Mouse (Mus musculus): ENCODE results near the gene Kmt5a. TPM values are rescaled to one million over a fixed set of nuclear protein-coding genes. Genes with fewer than 3 reads are reported as not detected.

Kmt5a gene
- 46.7 TPM for total RNA-seq (2023)

DNA sequence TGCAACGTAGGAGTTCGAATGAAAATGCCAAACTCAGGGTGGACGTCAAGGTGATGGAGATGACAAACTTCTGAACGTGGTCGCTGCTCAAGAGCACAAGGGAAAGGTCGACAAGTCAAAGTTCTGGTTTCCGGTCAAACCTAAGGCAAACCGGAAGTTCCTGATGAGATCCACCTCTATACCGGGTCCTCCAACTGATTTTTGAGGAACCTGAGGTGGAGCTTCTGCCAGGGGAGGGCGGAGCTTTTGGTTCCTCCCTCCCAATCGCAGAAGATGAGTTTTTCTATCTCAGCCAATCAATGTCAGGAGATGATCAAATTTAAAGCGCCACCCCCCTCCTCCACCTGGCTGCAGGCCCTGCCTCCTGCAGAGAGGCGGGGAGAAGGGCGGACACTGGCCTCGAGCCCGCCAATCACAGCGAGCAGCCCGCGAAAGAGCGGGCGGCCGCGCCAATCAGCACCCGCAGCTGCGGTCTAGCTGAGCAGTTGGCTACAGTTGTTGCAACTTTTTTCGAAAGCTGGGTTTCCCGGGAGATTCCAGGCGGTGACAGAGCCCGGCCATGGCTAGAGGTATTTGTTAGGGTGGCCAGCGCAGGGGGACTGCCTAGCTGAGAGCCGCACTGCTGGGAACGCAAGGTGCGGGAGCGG is at the start of gene Kmt5a:
Kmt5a (plus strand) TSS at position 484 of the 647 bp plus-strand sequence.

DNA sequence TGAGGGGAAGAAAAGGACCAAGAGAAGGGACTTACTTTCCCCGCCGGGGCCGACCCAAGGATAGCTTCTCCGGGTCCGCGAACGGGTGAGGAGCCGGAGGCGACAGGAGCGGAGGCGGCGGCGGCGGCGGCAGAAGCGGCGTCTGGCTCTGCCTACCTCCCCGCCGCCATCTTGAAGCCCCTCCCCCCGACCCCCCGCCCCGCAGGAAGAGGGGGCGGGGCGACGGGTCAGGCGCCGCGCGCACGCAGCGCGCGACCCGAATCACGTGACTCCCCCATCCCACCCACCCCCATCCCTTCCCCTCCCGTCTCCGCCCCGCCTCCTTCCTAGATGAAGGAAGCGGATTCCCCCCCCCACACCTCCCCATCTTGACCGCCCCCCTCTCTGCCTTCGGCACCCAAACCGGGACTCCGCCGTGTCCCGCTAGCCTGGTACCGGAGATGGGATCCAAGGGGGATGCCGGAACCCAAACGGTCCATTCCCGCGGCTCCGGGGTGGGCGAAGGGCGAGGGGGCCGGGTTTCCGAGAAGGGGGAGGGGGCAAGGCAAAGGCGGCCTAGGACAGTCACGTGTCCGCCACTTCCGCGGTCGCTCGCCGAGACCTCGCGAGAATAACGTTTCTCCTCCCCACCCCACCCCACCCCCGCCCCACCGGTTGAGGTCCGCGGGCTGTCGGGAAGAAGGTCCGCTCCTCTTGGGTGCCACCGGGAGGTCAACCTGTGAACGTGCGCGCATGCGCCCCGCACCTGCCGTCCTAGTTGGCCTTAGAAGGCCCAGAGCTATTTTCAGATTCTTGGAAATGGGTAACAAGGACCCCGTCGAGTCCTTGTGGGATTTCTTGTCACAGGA is 14.1 kb upstream of the Kmt5a start, which contains the start of gene Sbno1:
Sbno1 (minus strand) TSS at position 590 of the 848 bp plus-strand sequence.

DNA sequence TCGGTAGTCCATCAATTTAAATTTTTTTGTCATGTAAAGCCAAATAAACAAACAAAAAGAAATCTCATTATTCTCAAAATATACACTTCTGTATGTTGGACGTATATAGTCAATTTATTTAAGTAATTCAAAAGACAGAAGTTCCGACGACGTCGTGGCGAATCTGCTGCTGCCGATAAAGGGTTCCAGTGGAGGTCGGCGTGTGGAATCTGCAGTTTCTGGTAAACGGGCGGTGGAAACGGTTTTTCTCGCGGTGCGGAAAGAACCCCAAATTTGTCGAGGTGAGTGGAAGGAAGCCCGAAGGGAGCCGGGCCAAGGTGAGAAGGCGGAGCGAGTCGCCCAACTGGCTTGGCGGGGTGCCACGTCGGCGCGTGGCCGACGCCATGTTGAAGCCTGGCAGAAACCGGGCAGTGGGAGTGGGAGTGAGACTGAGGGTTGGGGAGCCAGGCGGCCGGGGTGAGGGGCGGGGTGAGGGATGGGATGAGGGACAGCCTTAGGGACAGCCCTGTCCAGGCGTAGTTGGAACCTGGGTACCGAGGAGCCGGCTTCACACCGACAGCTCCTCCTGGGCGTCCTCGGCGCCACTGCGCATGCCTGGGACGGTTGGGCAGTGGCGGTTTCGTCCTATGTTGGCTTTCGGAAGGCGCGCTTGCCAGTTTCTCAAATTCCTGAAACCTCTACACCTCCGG is 43.4 kb downstream of the Kmt5a start, which contains the start of gene Snrnp35:
Snrnp35 (plus strand) TSS at position 169 of the 689 bp plus-strand sequence.

Other genes with a start within 250 kb of the Kmt5a start
- gene Pitpnm2, start 190.2 kb upstream of the Kmt5a start, total RNA-seq (2023): 89.3 TPM
- gene Mphosph9, start 112.0 kb upstream of the Kmt5a start, total RNA-seq (2023): 42.6 TPM
- 3.6 TPM for gene 2810006K23Rik, start 111.8 kb upstream of the Kmt5a start, total RNA-seq (2023)
- 72.7 TPM for gene Cdk2ap1, start 76.8 kb upstream of the Kmt5a start, total RNA-seq (2023)
- 148 TPM for gene Sbno1, start 13.9 kb upstream of the Kmt5a start, total RNA-seq (2023)
- gene Rilpl2, start 38.4 kb downstream of the Kmt5a start, total RNA-seq (2023): 30.9 TPM
- gene Snrnp35, start 43.2 kb downstream of the Kmt5a start, total RNA-seq (2023): 7.9 TPM
- 2.2 TPM for gene Rilpl1, start 91.5 kb downstream of the Kmt5a start, total RNA-seq (2023)
- gene Tmed2, start 100.8 kb downstream of the Kmt5a start, total RNA-seq (2023): 154 TPM
- 35.4 TPM for gene Ddx55, start 112.9 kb downstream of the Kmt5a start, total RNA-seq (2023)
- gene Eif2b1, start 139.2 kb downstream of the Kmt5a start, total RNA-seq (2023): 30.8 TPM
- gene Gtf2h3, start 139.2 kb downstream of the Kmt5a start, total RNA-seq (2023): 23.1 TPM
- 64.5 TPM for gene Atp6v0a2, start 188.6 kb downstream of the Kmt5a start, total RNA-seq (2023)

Data from CD4-positive naive resting alpha-beta T cell, adult 76 days (primary cell).